Comparison of ENCODE assay signal across 15 mouse cellular contexts in genomic region chr17:47740186-47740585, GRCm38 (mm10). TPM values are rescaled to one million over a fixed set of nuclear protein-coding genes. Genes with fewer than 3 reads are reported as not detected.
DNase-seq lines count a peak whose midpoint lies in the region; ATAC-seq and TF ChIP-seq lines count a peak whose summit lies in the region.
"Had no signal": no experiment of that assay in that cellular context is flagged by ENCODE, and none has a peak within 500 bp of the region (broad histone marks: within the 10 kb centered on the region; RNA-seq: fewer than 3 reads in every experiment).

No protein-coding gene starts in this region.

- H3K36me3 ChIP-seq in lung, embryonic 14.5 days (ENCODE audit: insufficient read depth), result no peaks in the 10 kb centered on the region

- no peak overlapping the region for H3K4me2 ChIP-seq in lung, embryonic 14.5 days

- no peak overlapping the region for H3K9ac ChIP-seq in lung, embryonic 14.5 days

- peak overlapping the region; percentile 97 for H3K4me3 ChIP-seq in gastrocnemius, adult 2 months
- H3K4me3 ChIP-seq in lung, embryonic 14.5 days (ENCODE audit: low read depth, low read length), result no peak overlapping the region
- H3K4me3 ChIP-seq: erythroblast, embryonic 14.5 days had no signal

- DNase-seq in gastrocnemius, adult 2 months, result peak; percentile 19
- no peak for DNase-seq in gastrocnemius, postnatal 4 days (ENCODE audit: low spot score in 2 of 2)
- DNase-seq in lung, embryonic 14.5 days, result no peak
- no peak for DNase-seq in lung, postnatal 4 days
- DNase-seq in A20 (ENCODE audit: low read depth, low spot score), result peak; percentile 64
- peak; percentile 22 for DNase-seq in adipocyte (ENCODE audit: low spot score)
- DNase-seq in adrenal gland, postnatal 14 days, result no peak
- DNase-seq in cerebellum, postnatal 25 days, result no peak
- DNase-seq: cerebellum, adult 2 months had no signal

- peaks cover 4% of the 10 kb centered on the region; the same call in 1 of the 2 replicates for H3K4me1 ChIP-seq in lung, embryonic 14.5 days (ENCODE audit: insufficient read depth)

- WGBS in lung, embryonic 14.5 days, result 71% methylated on average over 2 of the region's 2 CpGs

- TF ChIP-seq CTCF in gastrocnemius, adult 2 months (IDR thresholded peaks at IDR 0.05), result peak; percentile 39
- TF ChIP-seq CTCF in lung, embryonic 14.5 days (IDR thresholded peaks at IDR 0.05; ENCODE audit: low read depth), result peak; percentile 16; the same call in 1 of the 2 replicates

- H3K9me3 ChIP-seq in lung, embryonic 14.5 days (ENCODE audit: low read depth, low read length), result peaks cover 6% of the 10 kb centered on the region; the same call in 1 of the 2 replicates

- peak overlapping the region; percentile 99 for H3K27ac ChIP-seq in gastrocnemius, adult 2 months
- no peak overlapping the region for H3K27ac ChIP-seq in lung, embryonic 14.5 days (ENCODE audit: low read depth)

- peaks cover 17% of the 10 kb centered on the region; the same call in 1 of the 2 replicates for H3K27me3 ChIP-seq in lung, embryonic 14.5 days (ENCODE audit: insufficient read depth, low read length)

- intact Hi-C loops in gastrocnemius, adult 2 months (cut with DNase I), result no loop called here

- no peak for ATAC-seq in lung, embryonic 14.5 days (ENCODE audit: insufficient read depth)

RNA-seq across cellular contexts. Expression of gene Tfeb, which starts 3.4 kb away (rescaled TPM):
- total RNA-seq in gastrocnemius, adult 2 months (2021), result 10 to 100 TPM; 85.3 to 93.9 TPM
- 10 to 100 TPM; 62.2 to 72.7 TPM for total RNA-seq in gastrocnemius, postnatal 4 days (2021)
- 7.6 and 9.3 TPM in 2 replicates for polyA plus RNA-seq in lung, embryonic 14.5 days (2014; fragmentation: Nextera tagmentation; extraction: Ambion mirVana)
- total RNA-seq in adrenal gland, postnatal 14 days (2021), result 18.9 and 22.3 TPM in 2 replicates

RNA-seq across cellular contexts. Expression of gene Pgc, which starts 13.5 kb away (rescaled TPM):
- total RNA-seq in gastrocnemius, adult 2 months (2021), result not detected
- not detected for total RNA-seq in gastrocnemius, postnatal 4 days (2021)
- 7.6 and 9.1 TPM in 2 replicates for polyA plus RNA-seq in lung, embryonic 14.5 days (2014; fragmentation: Nextera tagmentation; extraction: Ambion mirVana)
- total RNA-seq in adrenal gland, postnatal 14 days (2021), result not detected in 2 replicates
- total RNA-seq: adrenal gland, postnatal 4 days; heart, postnatal 25 days; left cerebral cortex, postnatal 36 days had no signal
- polyA plus RNA-seq: C2C12; erythroblast, embryonic 14.5 days; inflammation-experienced regulatory T-cells, adult 6 months had no signal

RNA-seq across cellular contexts. Expression of gene Prickle4, which starts 45.6 kb away (rescaled TPM):
- total RNA-seq in gastrocnemius, adult 2 months (2021), result 1 to 10 TPM; 2.6 to 3.7 TPM
- 1 to 10 TPM; 1.6 to 3.9 TPM for total RNA-seq in gastrocnemius, postnatal 4 days (2021)
- 1.5 TPM in 1 of 2 replicates, not detected in the other for polyA plus RNA-seq in lung, embryonic 14.5 days (2014; fragmentation: Nextera tagmentation; extraction: Ambion mirVana)
- 4.5 and 4.8 TPM in 2 replicates for total RNA-seq in adrenal gland, postnatal 14 days (2021)
- polyA plus RNA-seq: inflammation-experienced regulatory T-cells, adult 6 months had no signal

RNA-seq across cellular contexts. Expression of gene Gm21981, which starts 45.9 kb away (rescaled TPM):
- under 1 TPM; 0.45 to 0.46 TPM for total RNA-seq in gastrocnemius, adult 2 months (2021)
- total RNA-seq in gastrocnemius, postnatal 4 days (2021), result 1 to 10 TPM in 1 of 2 experiments, under 1 TPM in 1; 0.42 to 1.1 TPM
- 1.1 and 1.3 TPM in 2 replicates for polyA plus RNA-seq in lung, embryonic 14.5 days (2014; fragmentation: Nextera tagmentation; extraction: Ambion mirVana)
- total RNA-seq in adrenal gland, postnatal 14 days (2021), result 0.90 and 1.4 TPM in 2 replicates
- polyA plus RNA-seq: erythroblast, embryonic 14.5 days; inflammation-experienced regulatory T-cells, adult 6 months had no signal

RNA-seq across cellular contexts. Expression of gene Frs3, which starts 51.4 kb away (rescaled TPM):
- 1 to 10 TPM; 4.2 to 5.7 TPM for total RNA-seq in gastrocnemius, adult 2 months (2021)
- 1 to 10 TPM; 7.0 to 7.4 TPM for total RNA-seq in gastrocnemius, postnatal 4 days (2021)
- polyA plus RNA-seq in lung, embryonic 14.5 days (2014; fragmentation: Nextera tagmentation; extraction: Ambion mirVana), result 5.1 and 5.3 TPM in 2 replicates
- total RNA-seq in adrenal gland, postnatal 14 days (2021), result 3.8 and 4.8 TPM in 2 replicates
- polyA plus RNA-seq: inflammation-experienced regulatory T-cells, adult 6 months had no signal

Comparison
In these comparisons a context has a peak if more than half of its experiments do, and no peak if none do; other contexts are left out.
1. DNase-seq: peak in gastrocnemius, adult 2 months (single experiment), A20 (single experiment) and adipocyte (single experiment); none in gastrocnemius, postnatal 4 days (0 of 2), lung, embryonic 14.5 days (single experiment), lung, postnatal 4 days (0 of 2), adrenal gland, postnatal 14 days (single experiment) and cerebellum, postnatal 25 days (0 of 2).